Mouse (Mus musculus) left cerebral cortex, adult 2 months (tissue): ENCODE results near the gene Olfr1328. TPM values are rescaled to one million over a fixed set of nuclear protein-coding genes. Genes with fewer than 3 reads are reported as not detected.
"Not testable (repeated sequence)": the region's sequence is repeated elsewhere in the genome, so short reads cannot be mapped to it uniquely, and the experiment has no call there.

Source experiments
- DNase-seq, 2 experiments: peaks; one replicate each; pipeline ENCODE4 v3.0.0; 2021 to 2022; ENCODE audit warnings: low spot score in 2 of 2, mixed read lengths in 1 of 2; ENCODE audit errors: extremely low spot score in 1 of 2
- H3K27ac ChIP-seq: fragments of 200-600 bp; 2 replicates; pipeline ENCODE4 v1.8.1; 2022
- H3K4me3 ChIP-seq: fragments of 200-600 bp; 2 replicates; pipeline ENCODE4 v1.8.1; 2022
- CTCF ChIP-seq: fragments of 200-600 bp; IDR thresholded peaks from 2 replicates; pipeline ENCODE4 v1.8.1; 2022; ENCODE audit warnings: antibody characterized with exemption, mild to moderate bottlenecking, moderate library complexity
- intact Hi-C: fragments of 180-260 bp; cut with DNase I; formaldehyde crosslinking; loops from one replicate; pipeline ENCODE4 v1.15.1; 2025
- long read RNA-seq, 2 experiments: library from polyadenylated mRNA; stranded (forward); transcript quantifications; one replicate each; pipeline ENCODE4 v2.0.0; 2021; ENCODE audit warnings: borderline mapping rate in 2 of 2
- total RNA-seq, 2 experiments: library from RNA; stranded (reverse); gene quantifications; 2 replicates each; pipeline ENCODE4 v1.2.3; 2021

Olfr1328 gene
- total RNA-seq, result not detected
- long read RNA-seq, experiment 1, result 0 reads
- long read RNA-seq, experiment 2, result 0 reads

- TF ChIP-seq CTCF, result no peak
- Histone ChIP-seq H3K27ac (no peak within 1 kb of the TSS), H3K4me3 (no peak within 1 kb of the TSS)
- intact Hi-C loops, result no loop called here
- no peak for DNase-seq
Measured at GRCm38 (mm10) chr4:118938512-118938911, at the start of gene Olfr1328. Gene Olfr1328 (minus strand): TSS chr4:118938612.

- intact Hi-C loops, result no loop called here
- no peak for DNase-seq
- no peak for TF ChIP-seq CTCF
Measured at GRCm38 (mm10) chr4:118985291-118985690, 46.9 kb upstream of the Olfr1328 start.

GRCm38 (mm10) chr4:118973281-118973680 is 34.9 kb upstream of the Olfr1328 start:
- Histone ChIP-seq H3K4me3 (no peak overlapping the region), H3K27ac (no peak overlapping the region)
- no peak for TF ChIP-seq CTCF
- DNase-seq, result no peak
- intact Hi-C loops, result no loop called here

More at GRCm38 (mm10) chr4:118985291-118985690, 46.9 kb upstream of the Olfr1328 start:
- H3K4me3 ChIP-seq, result no peak overlapping the region
- no peak overlapping the region for H3K27ac ChIP-seq

GRCm38 (mm10) chr4:118967711-118968110 is 29.3 kb upstream of the Olfr1328 start:
- DNase-seq, result no peak
- TF ChIP-seq CTCF, result no peak
- H3K4me3 ChIP-seq, result no peak overlapping the region
- intact Hi-C loops, result no loop called here
- H3K27ac ChIP-seq, result no peak overlapping the region

- Histone ChIP-seq H3K27ac (no peak within 1 kb of the TSS), H3K4me3 (no peak within 1 kb of the TSS)
- DNase-seq, result peak in 1 of 2 experiments; percentile 9
- no peak for TF ChIP-seq CTCF
- intact Hi-C loops, result no loop called here
Measured at GRCm38 (mm10) chr4:118961141-118961628, 22.8 kb upstream of the Olfr1328 start, which contains the start of gene Lao1. Gene Lao1 (plus strand): TSS chr4:118961578.

GRCm38 (mm10) chr4:118958812-118959211 is 20.4 kb upstream of the Olfr1328 start:
- TF ChIP-seq CTCF, result no peak
- no peak overlapping the region for H3K27ac ChIP-seq
- no peak overlapping the region for H3K4me3 ChIP-seq
- no peak for DNase-seq
- intact Hi-C loops, result no loop called here

- H3K27ac ChIP-seq, intact Hi-C loops, DNase-seq, H3K4me3 ChIP-seq: not testable (repeated sequence)
Measured at GRCm38 (mm10) chr4:118931326-118931725, 7.1 kb downstream of the Olfr1328 start.

- DNase-seq, H3K27ac ChIP-seq, intact Hi-C loops, H3K4me3 ChIP-seq: not testable (repeated sequence)
Measured at GRCm38 (mm10) chr4:118917365-118917764, 21.0 kb downstream of the Olfr1328 start, which contains the start of gene Olfr1329. Gene Olfr1329 (minus strand): TSS chr4:118917465.

- DNase-seq, result no peak
- H3K27ac ChIP-seq, result no peak overlapping the region
- intact Hi-C loops, result no loop called here
- no peak for TF ChIP-seq CTCF
- no peak overlapping the region for H3K4me3 ChIP-seq
Measured at GRCm38 (mm10) chr4:118901981-118902380, 36.4 kb downstream of the Olfr1328 start.

- H3K27ac ChIP-seq, result no peak within 1 kb of the TSS
- intact Hi-C loops, result no loop called here
- DNase-seq, result no peak
- TF ChIP-seq CTCF, result no peak
- H3K4me3 ChIP-seq, result no peak within 1 kb of the TSS
Measured at GRCm38 (mm10) chr4:118888297-118888696, 50.1 kb downstream of the Olfr1328 start, which contains the start of gene Olfr1330. Gene Olfr1330 (plus strand): TSS chr4:118888597.

Other genes with a start within 250 kb of the Olfr1328 start
- not detected for gene Olfr1342, start 245.9 kb downstream of the Olfr1328 start, total RNA-seq
- gene Olfr1341, start 235.1 kb downstream of the Olfr1328 start, total RNA-seq, result not detected
- gene Olfr1340, start 218.5 kb downstream of the Olfr1328 start, total RNA-seq, result not detected
- gene Olfr1339, start 206.4 kb downstream of the Olfr1328 start, total RNA-seq, result not detected
- not detected for gene Olfr1338, start 179.9 kb downstream of the Olfr1328 start, total RNA-seq
- gene Olfr1337, start 156.0 kb downstream of the Olfr1328 start, total RNA-seq, result not detected
- not detected for gene Olfr1335, start 128.7 kb downstream of the Olfr1328 start, total RNA-seq
- not detected for gene Olfr1333, start 102.3 kb downstream of the Olfr1328 start, total RNA-seq
- not detected for gene Olfr1331, start 74.0 kb downstream of the Olfr1328 start, total RNA-seq
- gene Olfr1330, start 50.0 kb downstream of the Olfr1328 start, total RNA-seq, result not detected
- not detected for gene Olfr1329, start 21.1 kb downstream of the Olfr1328 start, total RNA-seq
- gene Lao1, start 23.0 kb upstream of the Olfr1328 start, total RNA-seq, result under 1 TPM in 1 of 2 experiments, not detected in 1; 0.23 TPM
- gene Slc2a1, start 170.1 kb upstream of the Olfr1328 start, total RNA-seq, result 100 to 1,000 TPM in 1 of 2 experiments, 10 to 100 TPM in 1; 92.2 to 127 TPM
- 1 to 10 TPM; 7.5 to 7.8 TPM for gene Zfp691, start 235.6 kb upstream of the Olfr1328 start, total RNA-seq